Mouse (Mus musculus): ENCODE measurements around the gene B3gnt3.

DNA sequence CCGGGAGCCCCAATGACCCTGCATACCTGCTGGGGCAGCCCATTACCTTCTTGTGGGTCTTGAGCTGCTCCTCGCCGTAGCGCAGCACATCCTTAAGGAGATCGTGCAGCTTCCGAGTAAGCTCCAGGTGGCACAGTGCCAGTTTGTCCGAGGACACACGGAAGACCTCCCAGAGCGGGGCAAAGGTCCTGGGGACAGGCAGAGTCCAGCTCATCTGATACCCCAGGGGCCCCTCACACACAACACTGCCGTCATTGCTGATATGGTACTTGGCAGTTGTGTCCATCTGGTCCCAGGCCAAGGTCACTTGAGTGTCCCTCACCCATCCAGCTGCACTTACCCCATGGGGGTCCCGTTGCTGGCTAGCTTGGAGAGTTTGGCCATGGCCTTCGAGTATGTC lies 15.5 kb upstream of the B3gnt3 start:
- no peak for TF ChIP-seq POLR2A (IDR thresholded peaks at IDR 0.05; ENCODE audit: borderline replicate concordance, insufficient read depth, low read length)
- no peak for TF ChIP-seq CTCF (IDR thresholded peaks at IDR 0.05; ENCODE audit: borderline replicate concordance, insufficient read depth, low read depth, low read length)

Measured in cerebellum, adult 2 months (tissue).